Mouse (Mus musculus) forebrain, embryonic 11.5 days (tissue): ENCODE data around the gene Siah1a. TPM values are rescaled to one million over a fixed set of nuclear protein-coding genes. Genes with fewer than 3 reads are reported as not detected.

Source experiments
- ATAC-seq: fragments of 200-750 bp; cut with Nextera tagmentation; replicated peaks from 2 replicates; pipeline ENCODE4 v1.8.0; 2017; ENCODE audit warnings: moderate TSS enrichment; ENCODE audit not compliant: low FRiP score
- DNase-seq: peaks from one replicate; pipeline ENCODE4 v3.0.0-alpha.2; 2017; ENCODE audit warnings: low spot score
- H3K27ac ChIP-seq: fragments of 300-500 bp; sonication (generic); 2 replicates; pipeline ENCODE4 v1.5.1; 2014; ENCODE audit warnings: low read depth, low read length
- H3K27me3 ChIP-seq: fragments of 300-500 bp; sonication (generic); 2 replicates; pipeline ENCODE4 v1.6.1; 2014; ENCODE audit warnings: mild to moderate bottlenecking, low read length, mixed read lengths; ENCODE audit not compliant: control insufficient read depth, insufficient read depth
- H3K36me3 ChIP-seq: fragments of 300-500 bp; sonication (generic); 2 replicates; pipeline ENCODE4 v1.6.1; 2014; ENCODE audit warnings: mild to moderate bottlenecking, low read length, moderate library complexity, mixed read lengths; ENCODE audit not compliant: control insufficient read depth, insufficient read depth
- H3K4me1 ChIP-seq: fragments of 300-500 bp; sonication (generic); replicated peaks from 2 replicates; pipeline ENCODE4 v1.6.1; 2014; ENCODE audit warnings: low read length, mixed read lengths; ENCODE audit not compliant: control insufficient read depth, insufficient read depth
- H3K4me2 ChIP-seq: fragments of 300-500 bp; sonication (generic); 2 replicates; pipeline ENCODE4 v1.6.1; 2014; ENCODE audit warnings: low read depth, mild to moderate bottlenecking, low read length, moderate library complexity, mixed read lengths; ENCODE audit not compliant: severe bottlenecking
- H3K4me3 ChIP-seq: fragments of 300-500 bp; sonication (generic); 2 replicates; pipeline ENCODE4 v1.5.1; 2014; ENCODE audit warnings: low read depth, low read length
- H3K9ac ChIP-seq: fragments of 300-500 bp; sonication (generic); 2 replicates; pipeline ENCODE4 v1.6.1; 2014; ENCODE audit warnings: low read length
- H3K9me3 ChIP-seq: fragments of 300-500 bp; sonication (generic); 2 replicates; pipeline ENCODE4 v1.6.1; 2016; ENCODE audit warnings: low read length, mixed read lengths; ENCODE audit not compliant: control insufficient read depth
- WGBS: fragments of 180-500 bp; shearing (Covaris S2); extraction: QIAGEN DNeasy Blood & Tissue Kit; methylation state at CpG from one replicate; pipeline ENCODE4 v1.1.7; 2014; 5-methylcytosine and 5-hydroxymethylcytosine counted together
- polyA plus RNA-seq: library from polyadenylated mRNA; unstranded; fragments of >200 nt; fragmentation: Nextera tagmentation; extraction: Ambion mirVana; gene quantifications from 2 replicates; pipeline ENCODE4 v1.2.1, GENCODE M21; 2014

The Siah1a gene
- polyA plus RNA-seq, 1 experiment from 2014 or later = 72.5 TPM

GRCm38 (mm10) chr8:86702453-86702852, 43.3 kb downstream of the Siah1a start:
- Histone ChIP-seq H3K4me2 (no peak overlapping the region), H3K4me1 (no peaks in the 10 kb centered on the region), H3K4me3 (no peak overlapping the region), H3K27ac (no peak overlapping the region), H3K36me3 (no peaks in the 10 kb centered on the region), H3K27me3 (no peaks in the 10 kb centered on the region), H3K9ac (no peak overlapping the region), H3K9me3 (no peaks in the 10 kb centered on the region)
- no peak for ATAC-seq
- no peak for DNase-seq
- WGBS = 89% methylated on average over 3 of the region's 3 CpGs

- 91% methylated on average over 12 of the region's 12 CpGs for WGBS
- Histone ChIP-seq H3K9me3 (no peaks in the 10 kb centered on the region), H3K36me3 (no peaks in the 10 kb centered on the region), H3K4me3 (no peak overlapping the region), H3K27me3 (no peaks in the 10 kb centered on the region), H3K27ac (no peak overlapping the region), H3K4me1 (no peaks in the 10 kb centered on the region), H3K9ac (no peak overlapping the region), H3K4me2 (no peak overlapping the region)
- no peak for DNase-seq
- ATAC-seq = no peak
Measured at GRCm38 (mm10) chr8:86699471-86699870, 46.3 kb downstream of the Siah1a start.

- ATAC-seq (no peak), DNase-seq (no peak)
- H3K4me3 ChIP-seq = no peak overlapping the region
- H3K9me3 ChIP-seq = no peaks in the 10 kb centered on the region
- H3K27me3 ChIP-seq = no peaks in the 10 kb centered on the region
- H3K27ac ChIP-seq = no peak overlapping the region
- H3K9ac ChIP-seq = no peak overlapping the region
- 94% methylated on average over 1 of the region's 1 CpGs for WGBS
- no peaks in the 10 kb centered on the region for H3K4me1 ChIP-seq
- no peak overlapping the region for H3K4me2 ChIP-seq
- H3K36me3 ChIP-seq = no peaks in the 10 kb centered on the region
Measured at GRCm38 (mm10) chr8:86698811-86699421, 46.8 kb downstream of the Siah1a start.

- Histone ChIP-seq H3K36me3 (no peaks in the 10 kb centered on the region), H3K4me2 (no peak overlapping the region), H3K9me3 (no peaks in the 10 kb centered on the region), H3K4me1 (no peaks in the 10 kb centered on the region), H3K4me3 (no peak overlapping the region), H3K27ac (no peak overlapping the region), H3K27me3 (no peaks in the 10 kb centered on the region), H3K9ac (no peak overlapping the region)
- WGBS = 93% methylated on average over 2 of the region's 2 CpGs
- ATAC-seq (no peak), DNase-seq (no peak)
Measured at GRCm38 (mm10) chr8:86695703-86696102, 50.0 kb downstream of the Siah1a start.

- Histone ChIP-seq H3K36me3 (no peaks in the 10 kb centered on the region), H3K4me3 (no peak overlapping the region), H3K4me1 (no peaks in the 10 kb centered on the region), H3K9me3 (no peaks in the 10 kb centered on the region), H3K27ac (no peak overlapping the region), H3K9ac (no peak overlapping the region), H3K27me3 (no peaks in the 10 kb centered on the region), H3K4me2 (no peak overlapping the region)
- DNase-seq (no peak), ATAC-seq (no peak)
- 89% methylated on average over 1 of the region's 1 CpGs for WGBS
Measured at GRCm38 (mm10) chr8:86694011-86694410, 51.7 kb downstream of the Siah1a start.

GRCm38 (mm10) chr8:86692107-86692506, 53.6 kb downstream of the Siah1a start:
- H3K36me3 ChIP-seq = no peaks in the 10 kb centered on the region
- no peak overlapping the region for H3K27ac ChIP-seq
- no peaks in the 10 kb centered on the region for H3K4me1 ChIP-seq
- no peak overlapping the region for H3K4me2 ChIP-seq
- H3K4me3 ChIP-seq = no peak overlapping the region
- H3K27me3 ChIP-seq = no peaks in the 10 kb centered on the region
- H3K9ac ChIP-seq = no peak overlapping the region
- ATAC-seq = no peak
- WGBS = 87% methylated on average over 1 of the region's 1 CpGs
- no peaks in the 10 kb centered on the region for H3K9me3 ChIP-seq
- DNase-seq = no peak

GRCm38 (mm10) chr8:86686629-86687028, 59.1 kb downstream of the Siah1a start:
- ATAC-seq (no peak), DNase-seq (no peak)
- Histone ChIP-seq H3K4me3 (no peak overlapping the region), H3K27ac (no peak overlapping the region), H3K4me2 (no peak overlapping the region), H3K4me1 (no peaks in the 10 kb centered on the region), H3K9ac (no peak overlapping the region), H3K9me3 (no peaks in the 10 kb centered on the region), H3K27me3 (no peaks in the 10 kb centered on the region), H3K36me3 (no peaks in the 10 kb centered on the region)
- WGBS = 76% methylated on average over 3 of the region's 3 CpGs

Other genes with a start within 250 kb of the Siah1a start
- 0.11 TPM in 2 replicates for gene Abcc12, start 165.2 kb downstream of the Siah1a start, polyA plus RNA-seq
- 55.5 and 57.1 TPM in 2 replicates for gene Lonp2, start 121.9 kb downstream of the Siah1a start, polyA plus RNA-seq
- 6.6 and 7.1 TPM in 2 replicates for gene Gm10638, start 235 bp downstream of the Siah1a start, polyA plus RNA-seq
- 11.3 and 12.3 TPM in 2 replicates for gene N4bp1, start 139.3 kb upstream of the Siah1a start, polyA plus RNA-seq